Mouse (Mus musculus): ENCODE results near the gene Cd99l2.
"Not testable (repeated sequence)": the region's sequence is repeated elsewhere in the genome, so short reads cannot be mapped to it uniquely, and the experiment has no call there.

Cd99l2 gene

GRCm38 (mm10) chrX:71492634-71493278 is at the start of gene Cd99l2:
TSS of gene Cd99l2 (minus strand) at chrX:71492849.
- DNase-seq = peak; percentile 86

DNA sequence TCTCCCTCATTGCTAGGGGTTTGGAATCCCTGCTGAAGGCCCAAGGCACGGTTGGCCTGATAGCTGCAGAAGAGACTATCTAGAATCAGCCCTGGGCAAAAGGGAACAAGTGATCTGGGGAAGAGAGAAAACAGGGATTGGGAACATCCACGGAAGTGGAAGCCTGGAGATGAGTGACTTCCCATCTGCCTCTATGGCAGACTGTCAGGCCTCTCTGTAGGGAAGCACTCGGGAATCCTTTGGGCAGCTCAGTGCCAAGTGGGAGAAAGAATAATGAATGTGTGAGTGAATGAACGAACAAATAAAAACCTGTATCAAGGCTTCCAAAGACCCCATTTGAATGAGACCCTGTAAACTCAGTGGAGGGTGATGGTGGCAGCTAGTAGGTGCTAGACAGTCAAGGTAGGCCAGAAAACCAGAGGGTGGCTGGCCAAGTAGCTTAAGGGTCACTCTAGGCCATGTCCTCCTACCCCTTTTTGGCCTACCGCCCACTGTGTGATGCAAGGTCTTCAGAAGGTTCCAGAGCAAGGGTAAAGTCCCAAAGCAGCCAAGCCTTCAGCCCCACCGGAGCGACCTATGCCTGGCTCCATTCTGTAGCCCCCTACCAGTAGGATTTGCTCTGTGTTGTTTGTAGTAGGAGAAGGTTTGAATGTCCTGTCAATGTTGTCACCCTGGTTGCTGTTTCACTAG is 48.3 kb upstream of the Cd99l2 start:
- DNase-seq = peak; percentile 58

DNA sequence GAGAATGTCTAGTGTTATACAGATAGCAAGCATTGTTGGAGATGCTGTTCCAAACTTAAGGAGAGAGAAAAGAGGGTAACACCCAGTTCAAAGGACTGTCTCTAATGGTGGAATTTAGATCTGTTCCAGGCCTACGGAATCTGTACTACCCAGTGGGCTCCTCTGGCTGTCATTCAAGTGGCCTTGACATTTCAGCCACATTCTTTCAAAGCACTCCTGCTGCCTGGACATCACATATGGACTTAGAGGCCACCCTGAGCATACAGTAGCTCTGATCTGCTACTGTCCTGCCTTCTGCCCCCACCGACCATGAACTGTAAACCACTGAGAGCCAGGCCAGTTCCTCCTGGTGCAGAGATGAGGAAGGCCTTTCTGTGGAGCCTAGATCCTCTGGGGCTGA is 45.1 kb upstream of the Cd99l2 start:
- DNase-seq = no peak

DNA sequence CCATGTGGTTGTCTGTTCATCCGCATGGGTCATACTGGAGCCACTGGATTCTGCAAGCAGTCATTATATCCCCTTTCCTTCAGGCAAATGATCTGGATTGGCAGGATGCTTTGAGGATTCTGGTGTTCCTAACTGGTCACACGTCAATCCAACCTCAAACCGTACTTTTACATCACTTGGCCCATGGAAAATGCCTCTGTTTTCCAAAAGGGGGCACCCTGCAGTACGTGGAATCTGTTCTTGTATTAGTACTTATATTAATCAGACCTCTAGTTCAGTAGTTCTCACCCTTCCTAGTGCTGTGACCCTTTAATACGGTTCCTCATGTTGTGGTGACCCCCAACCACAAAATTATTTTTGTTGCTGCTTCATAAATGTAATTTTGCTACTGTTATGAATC is 41.5 kb upstream of the Cd99l2 start:
- no peak for DNase-seq

DNA sequence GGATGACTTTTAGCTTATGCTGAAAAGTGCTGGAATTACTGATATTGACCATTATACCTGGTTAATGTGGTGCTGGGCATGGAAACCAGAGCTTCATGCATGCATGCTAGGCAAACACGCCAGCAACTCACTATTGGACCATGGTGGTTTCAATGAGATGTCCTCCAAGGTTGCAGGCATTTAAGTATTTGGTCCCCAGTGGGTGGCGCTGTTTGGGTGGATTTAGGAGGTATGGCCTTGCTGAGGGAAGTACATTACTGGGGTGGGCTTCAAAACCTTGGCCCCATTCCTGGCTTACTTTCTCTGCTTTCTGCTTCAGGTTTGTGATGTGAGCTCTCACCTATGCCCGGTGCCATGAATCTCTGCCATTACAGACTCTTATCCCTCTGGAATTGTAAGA is 40.0 kb upstream of the Cd99l2 start:
- no peak for DNase-seq

DNA sequence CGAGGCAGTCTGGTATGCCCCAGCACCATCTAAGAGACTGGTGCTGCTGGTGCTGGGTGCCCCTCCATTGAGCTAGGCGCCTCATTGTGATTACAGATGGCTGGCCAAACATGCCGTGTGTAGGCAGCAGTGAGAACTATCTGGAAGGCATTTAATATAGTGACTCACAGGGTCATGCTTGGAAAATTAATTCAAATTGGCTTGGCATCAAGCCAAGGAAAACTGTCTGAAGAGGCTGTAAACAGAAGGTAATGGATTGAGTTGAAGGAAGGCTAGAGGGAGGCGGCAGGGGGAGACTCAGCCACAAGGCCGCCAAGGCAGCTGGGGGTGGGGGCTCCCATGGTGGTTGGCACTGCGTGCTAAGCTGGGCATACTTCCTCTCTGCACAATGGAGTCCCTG is 36.0 kb upstream of the Cd99l2 start:
- peak; percentile 13 for DNase-seq

- DNase-seq = no peak
Measured at GRCm38 (mm10) chrX:71528150-71528549, 35.5 kb upstream of the Cd99l2 start.

DNA sequence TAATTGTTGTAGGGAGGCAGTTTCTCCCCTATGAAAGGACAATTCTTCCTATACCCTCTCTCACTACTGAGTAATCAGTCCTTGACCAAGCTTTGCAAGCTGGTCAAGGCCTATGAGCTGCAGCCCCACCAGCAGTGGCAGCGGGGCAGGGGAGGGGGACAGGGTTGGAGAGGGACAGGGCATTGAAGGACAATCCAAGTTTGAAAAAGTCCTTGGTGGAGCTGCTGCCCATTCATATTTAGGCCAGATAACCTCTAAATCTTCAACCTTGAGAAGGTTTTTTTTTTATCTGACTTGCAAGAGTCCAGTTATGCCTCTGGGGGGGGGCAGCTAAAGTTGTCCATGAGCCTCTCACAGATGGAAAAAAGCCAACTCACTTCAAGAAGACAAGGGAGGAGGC is 34.8 kb upstream of the Cd99l2 start:
- DNase-seq = no peak

DNA sequence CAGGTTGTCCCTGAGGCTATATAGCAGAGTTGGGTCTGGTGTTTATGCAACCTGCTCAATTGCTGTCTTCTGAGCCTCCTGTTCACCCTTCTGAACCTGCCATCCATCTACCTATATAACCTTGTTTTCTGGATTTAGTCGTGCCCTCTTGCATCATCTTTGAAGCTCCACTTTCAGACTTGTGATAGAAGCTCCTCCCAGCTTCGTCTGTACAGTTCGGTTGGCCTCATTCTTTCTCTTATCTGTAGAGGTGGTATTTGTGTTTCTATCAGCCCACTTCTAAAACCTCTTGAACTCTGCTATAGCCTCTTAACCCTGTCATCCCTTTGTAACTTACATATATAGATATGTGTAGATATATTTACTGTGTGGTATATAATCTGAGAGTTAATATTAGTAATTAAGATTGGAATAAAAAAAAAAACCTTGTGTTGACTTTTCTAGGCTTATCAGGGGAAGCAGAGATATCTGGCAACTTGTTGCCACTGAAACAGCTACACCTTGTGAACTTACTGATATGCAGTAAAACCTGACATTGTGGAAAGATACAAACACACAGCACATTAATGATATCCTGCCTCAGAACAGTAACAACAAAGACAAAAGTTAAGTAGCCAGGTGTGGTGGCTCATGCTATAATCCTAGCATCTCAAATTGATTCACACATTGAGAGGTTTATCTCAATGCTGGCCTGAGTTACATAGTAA is 33.1 kb upstream of the Cd99l2 start:
- DNase-seq = no peak

DNA sequence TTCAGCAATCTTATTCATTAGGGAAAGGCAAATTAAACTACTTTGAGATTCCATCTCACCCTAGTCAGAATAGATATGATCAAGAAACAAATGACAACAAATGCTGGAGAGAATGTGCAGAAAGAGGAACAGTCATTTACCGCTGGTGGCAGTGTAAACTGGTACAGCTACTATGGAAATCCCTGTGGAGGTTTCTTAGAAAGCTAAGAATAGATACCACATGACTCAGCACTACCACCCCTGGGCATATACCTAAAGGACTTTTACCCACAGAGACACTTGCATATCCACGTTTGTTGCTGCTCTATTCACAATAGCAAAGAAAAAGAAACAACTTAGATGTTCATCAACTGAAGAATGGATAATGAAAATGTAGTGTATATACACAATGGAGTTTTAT is 31.7 kb upstream of the Cd99l2 start:
- DNase-seq = no peak

- no peak for DNase-seq
Measured at GRCm38 (mm10) chrX:71522889-71523288, 30.2 kb upstream of the Cd99l2 start.

DNA sequence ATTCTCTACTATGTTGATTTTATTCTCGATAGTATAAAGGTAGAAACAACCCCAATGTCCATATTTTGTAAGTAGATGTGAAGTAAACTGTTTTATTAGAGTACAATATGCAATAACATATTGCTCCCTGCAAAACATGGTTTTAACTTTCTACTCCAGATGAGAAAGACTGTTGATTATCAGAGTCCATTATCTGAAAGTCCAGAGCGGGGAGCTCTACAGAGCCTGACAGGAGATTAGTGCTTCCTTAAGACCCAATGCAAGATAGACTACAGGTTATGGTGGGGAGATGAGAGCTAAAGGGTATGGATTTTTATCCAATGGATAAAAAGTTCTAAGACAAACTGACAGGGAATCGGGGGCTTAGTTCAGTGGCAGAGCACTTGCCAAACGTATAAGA is 26.6 kb upstream of the Cd99l2 start:
- no peak for DNase-seq

DNA sequence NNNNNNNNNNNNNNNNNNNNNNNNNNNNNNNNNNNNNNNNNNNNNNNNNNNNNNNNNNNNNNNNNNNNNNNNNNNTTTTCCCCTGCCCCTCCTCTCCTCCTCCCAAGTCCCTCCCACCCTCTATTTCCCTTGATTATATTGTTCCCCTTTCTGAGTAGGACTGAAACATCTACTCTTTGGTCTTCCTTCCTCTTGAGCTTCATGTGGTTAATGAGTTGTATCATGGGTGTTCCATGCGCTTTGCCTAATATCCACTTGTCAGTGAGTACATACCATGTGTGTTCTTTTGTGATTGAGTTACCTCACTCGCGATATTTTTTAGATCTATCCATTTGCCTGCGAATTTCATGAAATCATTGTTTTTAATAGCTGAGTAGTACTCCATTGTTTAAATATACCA is 13.9 kb upstream of the Cd99l2 start:
- not testable (repeated sequence) for DNase-seq

DNA sequence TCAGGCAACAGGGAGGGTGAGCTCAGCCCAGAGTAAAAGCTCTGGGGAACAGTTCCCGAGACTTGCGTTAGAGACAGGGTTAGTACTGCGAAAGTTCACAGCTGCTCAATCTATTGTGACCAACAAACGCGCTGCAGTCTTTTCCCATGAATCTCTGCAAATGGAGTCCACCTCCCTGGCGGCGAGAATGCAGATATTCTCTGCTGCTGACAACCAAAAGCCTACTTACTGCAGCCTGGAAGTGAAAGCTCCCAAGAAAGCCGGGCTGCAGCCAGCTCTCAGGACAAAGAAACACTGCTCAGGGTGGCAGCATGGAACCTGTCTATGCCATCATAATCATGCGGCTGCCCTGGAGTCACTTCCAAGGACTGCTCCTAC is 619 bp upstream of the Cd99l2 start:
- DNase-seq = peak; percentile 53

DNA sequence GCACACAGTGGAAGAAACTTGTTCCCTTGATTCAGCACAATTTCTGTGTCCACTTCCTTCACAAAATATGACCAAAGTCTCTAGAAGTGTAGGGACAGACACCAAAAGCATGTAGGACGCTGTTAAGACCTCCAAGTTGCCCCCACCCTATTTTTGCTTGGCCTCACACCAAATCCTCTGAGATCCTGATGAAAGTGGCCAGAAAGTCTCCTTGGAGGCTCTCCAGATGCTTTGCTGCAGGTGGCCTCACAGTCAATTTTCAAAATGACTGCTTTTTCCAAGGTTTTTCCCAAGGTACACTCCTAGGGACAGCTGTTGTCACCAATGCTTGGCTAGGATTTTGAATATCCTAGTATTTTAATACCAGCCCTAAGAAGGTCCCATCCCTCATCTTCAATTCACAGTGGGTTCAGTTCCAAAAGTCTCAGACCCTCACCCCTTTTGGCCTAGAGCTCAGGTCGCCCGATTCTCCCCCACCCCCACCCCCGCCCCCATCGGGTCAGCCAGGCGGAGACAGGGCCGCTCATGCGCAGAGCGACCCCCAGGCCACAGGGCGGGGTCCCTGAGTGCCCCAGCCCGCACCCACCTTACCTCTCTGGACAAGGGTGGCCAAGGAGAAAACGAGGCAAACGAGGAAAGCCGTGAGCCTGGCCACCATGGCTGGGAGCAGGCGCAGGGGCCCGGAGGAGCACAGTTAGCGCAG is 567 bp downstream of the Cd99l2 start:
- DNase-seq = no peak

- no peak for DNase-seq
Measured at GRCm38 (mm10) chrX:71489353-71489752, 3.3 kb downstream of the Cd99l2 start.

DNA sequence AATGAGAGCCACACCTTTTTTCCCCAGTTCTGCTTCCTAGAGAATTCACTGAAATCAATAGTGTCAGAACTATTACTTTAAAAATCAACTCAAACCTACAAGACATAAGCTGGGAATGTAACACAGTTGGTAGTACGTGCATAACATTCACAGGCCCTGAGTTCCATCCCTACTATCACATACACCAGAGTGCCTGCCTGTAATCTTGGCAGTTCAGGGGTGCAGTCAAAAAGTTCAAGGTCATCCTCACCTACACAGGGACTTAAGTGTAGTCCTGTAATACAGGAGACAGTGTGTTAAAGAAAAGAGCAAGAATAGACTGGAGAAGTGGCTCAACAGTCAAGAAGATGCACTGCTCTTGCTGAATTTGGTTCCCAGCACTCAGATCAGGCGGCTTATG is 10.4 kb downstream of the Cd99l2 start:
- no peak for DNase-seq

GRCm38 (mm10) chrX:71475992-71476391 is 16.7 kb downstream of the Cd99l2 start:
- no peak for DNase-seq

DNA sequence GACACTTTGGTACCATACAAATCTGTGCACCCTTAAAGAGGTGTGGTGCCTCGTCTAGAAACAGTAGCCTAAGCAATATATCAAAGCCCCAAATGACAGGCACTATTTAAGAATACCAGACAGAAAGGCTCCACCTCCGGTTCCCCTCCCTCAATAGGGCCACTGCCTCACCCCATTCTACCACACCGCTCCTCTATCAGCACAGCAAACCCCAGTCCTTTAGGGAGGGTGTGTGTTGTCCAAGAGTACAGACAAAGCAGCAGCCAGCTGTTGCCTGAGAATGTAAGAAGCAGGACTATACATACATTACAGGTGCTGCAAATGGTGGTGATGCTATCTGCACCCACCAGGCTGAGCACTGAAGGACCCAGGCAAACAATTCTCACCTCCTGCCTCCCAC is 17.2 kb downstream of the Cd99l2 start:
- DNase-seq = no peak

DNA sequence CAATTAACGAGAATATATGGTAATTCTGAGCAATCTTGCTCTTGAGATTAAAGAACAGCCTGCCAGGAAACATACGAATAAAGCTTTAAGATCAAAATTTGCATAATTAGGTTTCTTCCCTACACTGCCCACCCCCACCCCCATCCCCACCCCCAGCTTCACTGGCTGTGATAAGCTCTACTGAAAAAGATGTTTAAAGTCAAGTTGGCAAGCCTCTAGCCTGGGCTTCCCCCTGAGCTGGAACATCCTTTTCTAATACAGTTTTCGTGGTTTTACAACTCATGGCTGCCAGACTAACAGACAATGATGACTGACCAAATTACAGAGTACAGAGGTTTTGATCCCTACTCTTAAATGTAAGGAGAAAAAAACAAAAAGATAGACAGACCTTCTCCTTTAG is 17.6 kb downstream of the Cd99l2 start:
- DNase-seq = no peak

- no peak for DNase-seq
Measured at GRCm38 (mm10) chrX:71474296-71474956, 18.2 kb downstream of the Cd99l2 start.

- no peak for DNase-seq
Measured at GRCm38 (mm10) chrX:71468639-71469295, 23.9 kb downstream of the Cd99l2 start.

- DNase-seq = no peak
Measured at GRCm38 (mm10) chrX:71467491-71467890, 25.2 kb downstream of the Cd99l2 start.

All from kidney, adult 18-20 months (tissue).